Mouse (Mus musculus): ENCODE measurements at regions not wholly inside any gene's neighbourhood (a gene's known extent, or its start where the extent isn't known, plus 50 kb on each side); places are given as distances from the start of the nearest gene placed in this dataset.

DNA sequence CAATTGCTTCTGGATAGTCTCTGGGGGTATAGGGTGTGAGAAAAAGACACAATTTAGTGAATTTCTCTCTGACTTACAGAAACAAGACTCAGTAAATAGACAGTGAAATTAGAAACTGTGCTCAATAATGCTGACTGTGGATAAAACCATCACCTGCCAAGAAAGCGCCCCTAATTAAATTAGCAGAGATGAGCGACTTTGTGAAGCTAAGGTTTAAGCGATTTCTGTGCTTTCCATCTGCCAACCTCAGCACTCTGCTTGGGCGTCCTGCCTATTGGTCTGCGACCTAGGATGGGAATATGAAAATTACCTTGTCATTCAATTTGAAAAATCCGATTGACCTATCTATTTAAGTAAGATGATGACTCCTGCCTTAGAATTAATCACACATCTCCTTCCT is 570.5 kb downstream of the Lmo7 start:
- Histone ChIP-seq H3K4me3 (ENCODE audit: low read depth, low read length) (no peak overlapping the region), H3K36me3 (ENCODE audit: control insufficient read depth, insufficient read depth, low read length) (no peaks in the 10 kb centered on the region), H3K27me3 (ENCODE audit: control insufficient read depth, insufficient read depth, low read length) (no peaks in the 10 kb centered on the region), H3K27ac (ENCODE audit: insufficient read depth, low read depth, low read length) (no peak overlapping the region), H3K4me1 (ENCODE audit: control insufficient read depth, insufficient read depth, insufficient read length, low read length) (no peaks in the 10 kb centered on the region)
- no peak for TF ChIP-seq POLR2A (IDR thresholded peaks at IDR 0.05; ENCODE audit: low read depth, low read length)
- TF ChIP-seq CTCF (IDR thresholded peaks at IDR 0.05; ENCODE audit: extremely low read depth, insufficient read length, insufficient replicate concordance, low read depth, low read length): no peak
- WGBS: 92% methylated on average over 6 of the region's 6 CpGs

- WGBS: 89% methylated on average over 1 of the region's 1 CpGs
- no peak overlapping the region for H3K27ac ChIP-seq (ENCODE audit: insufficient read depth, low read depth, low read length)
- H3K27me3 ChIP-seq (ENCODE audit: control insufficient read depth, insufficient read depth, low read length): no peaks in the 10 kb centered on the region
- H3K4me1 ChIP-seq (ENCODE audit: control insufficient read depth, insufficient read depth, insufficient read length, low read length): no peaks in the 10 kb centered on the region
- H3K36me3 ChIP-seq (ENCODE audit: control insufficient read depth, insufficient read depth, low read length): no peaks in the 10 kb centered on the region
- H3K4me3 ChIP-seq (ENCODE audit: low read depth, low read length): no peak overlapping the region
- no peak for TF ChIP-seq POLR2A (IDR thresholded peaks at IDR 0.05; ENCODE audit: low read depth, low read length)
- TF ChIP-seq CTCF (IDR thresholded peaks at IDR 0.05; ENCODE audit: extremely low read depth, insufficient read length, insufficient replicate concordance, low read depth, low read length): no peak
Observed at GRCm38 (mm10) chr14:102291361-102291760, 561.6 kb downstream of the Lmo7 start.

DNA sequence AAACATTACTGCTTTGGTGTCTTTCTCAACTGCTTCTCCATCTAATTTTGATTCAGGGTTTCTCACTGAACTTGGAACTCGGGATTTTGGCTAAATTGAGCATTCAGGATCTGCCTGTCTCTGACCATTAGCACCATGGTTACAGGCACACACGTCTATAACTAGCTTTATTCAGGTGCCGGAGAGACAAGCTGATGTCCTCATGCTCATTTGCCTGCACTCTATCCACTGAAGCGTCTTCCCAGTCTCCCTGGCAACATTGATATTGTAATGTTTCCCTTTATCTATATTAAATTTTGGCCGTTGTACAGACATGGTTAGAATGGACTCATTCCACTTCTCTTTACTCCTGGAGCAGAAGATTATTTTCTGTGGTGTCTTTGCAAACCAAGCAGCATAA is 520.3 kb downstream of the Lmo7 start:
- Histone ChIP-seq H3K4me1 (ENCODE audit: control insufficient read depth, insufficient read depth, insufficient read length, low read length) (no peaks in the 10 kb centered on the region), H3K4me3 (ENCODE audit: low read depth, low read length) (no peak overlapping the region), H3K27ac (ENCODE audit: insufficient read depth, low read depth, low read length) (no peak overlapping the region), H3K27me3 (ENCODE audit: control insufficient read depth, insufficient read depth, low read length) (no peaks in the 10 kb centered on the region), H3K36me3 (ENCODE audit: control insufficient read depth, insufficient read depth, low read length) (no peaks in the 10 kb centered on the region)
- TF ChIP-seq CTCF (IDR thresholded peaks at IDR 0.05; ENCODE audit: extremely low read depth, insufficient read length, insufficient replicate concordance, low read depth, low read length) (no peak), POLR2A (IDR thresholded peaks at IDR 0.05; ENCODE audit: low read depth, low read length) (no peak)
- 73% methylated on average over 5 of the region's 5 CpGs for WGBS

- TF ChIP-seq CTCF (IDR thresholded peaks at IDR 0.05; ENCODE audit: extremely low read depth, insufficient read length, insufficient replicate concordance, low read depth, low read length) (no peak), POLR2A (IDR thresholded peaks at IDR 0.05; ENCODE audit: low read depth, low read length) (no peak)
- 77% methylated on average over 2 of the region's 2 CpGs for WGBS
- H3K4me3 ChIP-seq (ENCODE audit: low read depth, low read length): no peak overlapping the region
- no peaks in the 10 kb centered on the region for H3K36me3 ChIP-seq (ENCODE audit: control insufficient read depth, insufficient read depth, low read length)
- H3K27ac ChIP-seq (ENCODE audit: insufficient read depth, low read depth, low read length): no peak overlapping the region
- H3K4me1 ChIP-seq (ENCODE audit: control insufficient read depth, insufficient read depth, insufficient read length, low read length): no peaks in the 10 kb centered on the region
- no peaks in the 10 kb centered on the region for H3K27me3 ChIP-seq (ENCODE audit: control insufficient read depth, insufficient read depth, low read length)
Observed at GRCm38 (mm10) chr14:102248581-102248980, 518.8 kb downstream of the Lmo7 start.

- H3K4me3 ChIP-seq (ENCODE audit: low read depth, low read length): no peak overlapping the region
- TF ChIP-seq POLR2A (IDR thresholded peaks at IDR 0.05; ENCODE audit: low read depth, low read length) (no peak), CTCF (IDR thresholded peaks at IDR 0.05; ENCODE audit: extremely low read depth, insufficient read length, insufficient replicate concordance, low read depth, low read length) (no peak)
- 84% methylated on average over 5 of the region's 5 CpGs for WGBS
Observed at GRCm38 (mm10) chr14:102248023-102248422, 518.3 kb downstream of the Lmo7 start.

DNA sequence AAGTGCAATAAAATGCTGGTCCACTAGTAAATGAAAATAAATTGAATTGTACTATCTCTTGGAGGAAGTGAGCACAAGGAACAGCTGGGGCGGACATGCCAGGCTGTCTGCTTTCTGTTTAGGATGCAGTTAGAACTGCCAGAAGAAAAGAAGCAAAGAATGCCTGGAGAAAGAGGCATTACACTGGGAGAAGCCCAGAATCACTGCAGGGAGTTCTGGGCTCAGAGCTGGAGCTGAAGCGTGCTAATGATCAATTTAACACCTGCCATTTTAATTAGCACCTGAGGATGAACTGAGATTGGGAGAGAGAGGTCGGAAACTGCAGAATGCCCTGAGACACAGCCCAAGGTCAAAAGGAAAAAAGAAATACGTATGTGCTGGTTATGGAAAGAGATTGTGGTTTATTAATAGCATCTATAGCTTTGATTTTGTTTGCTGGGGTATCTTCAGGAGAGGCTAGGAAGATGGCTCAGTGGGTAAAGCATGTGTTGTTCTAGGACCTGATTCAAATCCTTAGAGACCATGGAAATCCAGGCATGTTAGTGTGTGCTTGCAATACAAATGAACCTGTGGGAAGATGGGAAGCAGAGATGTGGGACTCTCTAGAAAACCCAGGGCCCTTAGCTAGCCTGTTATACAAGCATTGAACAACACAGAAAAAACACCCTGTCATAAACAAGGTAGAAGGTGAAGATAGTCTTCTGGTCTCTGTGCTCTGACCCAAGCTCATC is 514.2 kb downstream of the Lmo7 start:
- TF ChIP-seq POLR2A (IDR thresholded peaks at IDR 0.05; ENCODE audit: low read depth, low read length): no peak
- no peak for TF ChIP-seq CTCF (IDR thresholded peaks at IDR 0.05; ENCODE audit: extremely low read depth, insufficient read length, insufficient replicate concordance, low read depth, low read length)
- Histone ChIP-seq H3K36me3 (ENCODE audit: control insufficient read depth, insufficient read depth, low read length) (no peaks in the 10 kb centered on the region), H3K27me3 (ENCODE audit: control insufficient read depth, insufficient read depth, low read length) (no peaks in the 10 kb centered on the region), H3K4me3 (ENCODE audit: low read depth, low read length) (no peak overlapping the region), H3K4me1 (ENCODE audit: control insufficient read depth, insufficient read depth, insufficient read length, low read length) (no peaks in the 10 kb centered on the region), H3K27ac (ENCODE audit: insufficient read depth, low read depth, low read length) (no peak overlapping the region)
- 51% methylated on average over 4 of the region's 4 CpGs for WGBS

More at GRCm38 (mm10) chr14:102248023-102248422, 518.3 kb downstream of the Lmo7 start:
- Histone ChIP-seq H3K36me3 (ENCODE audit: control insufficient read depth, insufficient read depth, low read length) (no peaks in the 10 kb centered on the region), H3K4me1 (ENCODE audit: control insufficient read depth, insufficient read depth, insufficient read length, low read length) (no peaks in the 10 kb centered on the region), H3K27me3 (ENCODE audit: control insufficient read depth, insufficient read depth, low read length) (no peaks in the 10 kb centered on the region), H3K27ac (ENCODE audit: insufficient read depth, low read depth, low read length) (no peak overlapping the region)

GRCm38 (mm10) chr14:102216581-102217368 is 487.0 kb downstream of the Lmo7 start:
- Histone ChIP-seq H3K36me3 (ENCODE audit: control insufficient read depth, insufficient read depth, low read length) (no peaks in the 10 kb centered on the region), H3K4me3 (ENCODE audit: low read depth, low read length) (no peak overlapping the region), H3K27me3 (ENCODE audit: control insufficient read depth, insufficient read depth, low read length) (no peaks in the 10 kb centered on the region), H3K4me1 (ENCODE audit: control insufficient read depth, insufficient read depth, insufficient read length, low read length) (no peaks in the 10 kb centered on the region), H3K27ac (ENCODE audit: insufficient read depth, low read depth, low read length) (no peak overlapping the region)
- TF ChIP-seq POLR2A (IDR thresholded peaks at IDR 0.05; ENCODE audit: low read depth, low read length) (no peak), CTCF (IDR thresholded peaks at IDR 0.05; ENCODE audit: extremely low read depth, insufficient read length, insufficient replicate concordance, low read depth, low read length) (no peak)
- 44% methylated on average over 7 of the region's 7 CpGs for whole genome bisulfite sequencing

Data from small intestine, adult 2 months (tissue).